12 mouse cellular contexts compared by ENCODE assay signal in the genomic region with DNA sequence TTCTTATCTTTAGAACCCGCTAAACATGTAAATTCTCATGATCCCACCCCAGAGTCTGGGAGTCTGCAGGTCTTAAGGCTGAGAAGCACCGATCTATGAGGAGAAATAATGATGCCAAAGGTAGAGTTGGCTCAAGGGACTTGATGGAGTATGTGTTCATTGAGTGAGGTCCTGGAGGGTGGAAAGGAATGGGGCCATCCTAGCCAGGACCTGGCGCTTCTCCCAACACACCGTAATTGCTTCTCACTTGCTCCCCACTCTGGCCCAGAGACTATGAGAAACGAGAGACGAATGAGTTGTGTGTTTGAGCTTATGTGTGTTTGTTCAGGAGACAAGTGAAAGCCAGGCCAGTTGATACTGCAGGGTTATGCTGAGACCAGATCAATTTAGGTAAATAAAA. TPM values are rescaled to one million over a fixed set of nuclear protein-coding genes. Genes with fewer than 3 reads are reported as not detected.
DNase-seq lines count a peak whose midpoint lies in the region; ATAC-seq and TF ChIP-seq lines count a peak whose summit lies in the region.
"Had no signal": no experiment of that assay in that cellular context is flagged by ENCODE, and none has a peak within 500 bp of the region (broad histone marks: within the 10 kb centered on the region; RNA-seq: fewer than 3 reads in every experiment).

No protein-coding gene starts in this region.

- 0 out of 2 replicates have a peak overlapping the region, but pooled peaks have one; percentile 83 for H3K4me2 ChIP-seq in forebrain, embryonic 15.5 days (replicated peaks)
- H3K4me2 ChIP-seq in forebrain, embryonic 12.5 days: no peak overlapping the region
- peak overlapping the region; percentile 99 for H3K4me2 ChIP-seq in kidney, postnatal 0 days (ENCODE audit: low read length)
- peak overlapping the region; percentile 95 for H3K4me2 ChIP-seq in hindbrain, postnatal 0 days (ENCODE audit: low read depth, low read length)
- peak overlapping the region; percentile 99 for H3K4me2 ChIP-seq in neural tube, embryonic 13.5 days

- ATAC-seq in forebrain, embryonic 15.5 days (replicated peaks): no peak
- ATAC-seq in forebrain, embryonic 12.5 days (ENCODE audit: low FRiP score): no peak
- no peak for ATAC-seq in kidney, postnatal 0 days (replicated peaks; ENCODE audit: low FRiP score, low read depth)
- no peak for ATAC-seq in hindbrain, postnatal 0 days
- no peak for ATAC-seq in neural tube, embryonic 13.5 days (ENCODE audit: low read depth)
- no peak for ATAC-seq in frontal cortex, adult (ENCODE audit: low TSS enrichment)
- ATAC-seq in activated CD4-positive, CD25-positive, alpha-beta regulatory T cell, adult 4 months: no peak
- ATAC-seq: Patski had no signal

- no peak overlapping the region for H3K27ac ChIP-seq in forebrain, embryonic 15.5 days (replicated peaks)
- H3K27ac ChIP-seq in forebrain, embryonic 12.5 days: no peak overlapping the region
- H3K27ac ChIP-seq in kidney, postnatal 0 days: no peak overlapping the region
- H3K27ac ChIP-seq in hindbrain, postnatal 0 days: no peak overlapping the region
- no peak overlapping the region for H3K27ac ChIP-seq in neural tube, embryonic 13.5 days (replicated peaks)

- H3K9me3 ChIP-seq in forebrain, embryonic 15.5 days: no peaks in the 10 kb centered on the region
- H3K9me3 ChIP-seq in forebrain, embryonic 12.5 days: no peaks in the 10 kb centered on the region
- no peaks in the 10 kb centered on the region for H3K9me3 ChIP-seq in kidney, postnatal 0 days (replicated peaks; ENCODE audit: low read length)
- no peaks in the 10 kb centered on the region for H3K9me3 ChIP-seq in hindbrain, postnatal 0 days (ENCODE audit: low read length)
- H3K9me3 ChIP-seq in neural tube, embryonic 13.5 days: no peaks in the 10 kb centered on the region

- H3K4me3 ChIP-seq in forebrain, embryonic 15.5 days: no peak overlapping the region
- no peak overlapping the region for H3K4me3 ChIP-seq in forebrain, embryonic 12.5 days (replicated peaks)
- no peak overlapping the region for H3K4me3 ChIP-seq in kidney, postnatal 0 days (replicated peaks; ENCODE audit: low read depth, low read length)
- no peak overlapping the region for H3K4me3 ChIP-seq in hindbrain, postnatal 0 days (ENCODE audit: low read length)
- 0 out of 2 replicates have a peak overlapping the region, but pooled peaks have one; percentile 97 for H3K4me3 ChIP-seq in neural tube, embryonic 13.5 days

- H3K36me3 ChIP-seq in forebrain, embryonic 15.5 days: no peaks in the 10 kb centered on the region
- H3K36me3 ChIP-seq in forebrain, embryonic 12.5 days (replicated peaks): no peaks in the 10 kb centered on the region
- no peaks in the 10 kb centered on the region for H3K36me3 ChIP-seq in kidney, postnatal 0 days (ENCODE audit: insufficient read depth, low read length)
- H3K36me3 ChIP-seq in hindbrain, postnatal 0 days (ENCODE audit: insufficient read depth, low read length): no peaks in the 10 kb centered on the region
- 0 out of 2 replicates have a peak, but pooled peaks cover 3% of the 10 kb centered on the region for H3K36me3 ChIP-seq in neural tube, embryonic 13.5 days

- no peak for DNase-seq in kidney, postnatal 0 days (ENCODE audit: low spot score)
- DNase-seq in kidney, postnatal 10 days: no peak
- no peak for DNase-seq in hindbrain, postnatal 0 days (ENCODE audit: low spot score)
- DNase-seq: adrenal gland, postnatal 25 days; heart, adult 18-20 months; layer of hippocampus, postnatal 36 days had no signal

- no peaks in the 10 kb centered on the region for H3K27me3 ChIP-seq in forebrain, embryonic 15.5 days
- no peaks in the 10 kb centered on the region for H3K27me3 ChIP-seq in forebrain, embryonic 12.5 days
- H3K27me3 ChIP-seq in kidney, postnatal 0 days (ENCODE audit: insufficient read depth, low read length): no peaks in the 10 kb centered on the region
- no peaks in the 10 kb centered on the region for H3K27me3 ChIP-seq in hindbrain, postnatal 0 days (ENCODE audit: insufficient read depth, low read length)
- no peaks in the 10 kb centered on the region for H3K27me3 ChIP-seq in neural tube, embryonic 13.5 days
- H3K27me3 ChIP-seq: Patski had no signal

- 84% methylated on average over 6 of the region's 6 CpGs for WGBS in forebrain, embryonic 15.5 days
- 88% methylated on average over 6 of the region's 6 CpGs for WGBS in forebrain, embryonic 12.5 days
- 69% methylated on average over 6 of the region's 6 CpGs for WGBS in kidney, postnatal 0 days
- WGBS in hindbrain, postnatal 0 days: 72% methylated on average over 6 of the region's 6 CpGs
- 80% methylated on average over 6 of the region's 6 CpGs for WGBS in neural tube, embryonic 13.5 days

- peaks cover 42% of the 10 kb centered on the region for H3K4me1 ChIP-seq in forebrain, embryonic 15.5 days
- H3K4me1 ChIP-seq in forebrain, embryonic 12.5 days: peaks cover 38% of the 10 kb centered on the region
- peaks cover 14% of the 10 kb centered on the region; the same call in 1 of the 2 replicates for H3K4me1 ChIP-seq in kidney, postnatal 0 days (replicated peaks; ENCODE audit: insufficient read depth, low read length)
- peaks cover 25% of the 10 kb centered on the region for H3K4me1 ChIP-seq in hindbrain, postnatal 0 days (ENCODE audit: insufficient read depth, low read length)
- H3K4me1 ChIP-seq in neural tube, embryonic 13.5 days (replicated peaks): peaks cover 53% of the 10 kb centered on the region

- TF ChIP-seq CTCF in kidney, postnatal 0 days (IDR thresholded peaks at IDR 0.05; ENCODE audit: low read depth): no peak
- TF ChIP-seq CTCF in hindbrain, postnatal 0 days (IDR thresholded peaks at IDR 0.05; ENCODE audit: low read depth): no peak

- no peak overlapping the region for H3K9ac ChIP-seq in forebrain, embryonic 15.5 days (replicated peaks)
- no peak overlapping the region for H3K9ac ChIP-seq in forebrain, embryonic 12.5 days
- 0 out of 2 replicates have a peak overlapping the region, but pooled peaks have one; percentile 31 for H3K9ac ChIP-seq in kidney, postnatal 0 days (ENCODE audit: low read depth, low read length)
- no peak overlapping the region for H3K9ac ChIP-seq in hindbrain, postnatal 0 days (replicated peaks; ENCODE audit: low read length)
- no peak overlapping the region for H3K9ac ChIP-seq in neural tube, embryonic 13.5 days

RNA-seq across cellular contexts. Expression of gene Bace1, which starts 3.1 kb away (rescaled TPM):
- polyA plus RNA-seq in forebrain, embryonic 15.5 days (2015; fragmentation: Nextera tagmentation; extraction: Ambion mirVana): 47.2 and 47.4 TPM in 2 replicates
- 35.4 and 36.5 TPM in 2 replicates for polyA plus RNA-seq in forebrain, embryonic 12.5 days (2016; fragmentation: Nextera tagmentation; extraction: Ambion mirVana)
- 26.5 and 29.1 TPM in 2 replicates for polyA plus RNA-seq in kidney, postnatal 0 days (2015; fragmentation: Nextera tagmentation; extraction: Ambion mirVana)
- 77.0 and 92.0 TPM in 2 replicates for total RNA-seq in hindbrain, postnatal 0 days (2014; rRNA removed)
- 39.3 TPM in 2 replicates for polyA plus RNA-seq in hindbrain, postnatal 0 days (2015; fragmentation: Nextera tagmentation; extraction: Ambion mirVana)
- polyA plus RNA-seq in neural tube, embryonic 13.5 days (2015; fragmentation: Nextera tagmentation; extraction: Ambion mirVana): 44.9 and 49.2 TPM in 2 replicates
- polyA plus RNA-seq in activated CD4-positive, CD25-positive, alpha-beta regulatory T cell, adult 4 months (2017; shearing (Covaris generic)): 10 to 100 TPM in 1 of 2 experiments, 1 to 10 TPM in 1; 8.0 to 10.0 TPM

RNA-seq across cellular contexts. Expression of gene Cep164, which starts 13.0 kb away (rescaled TPM):
- 14.5 and 18.2 TPM in 2 replicates for polyA plus RNA-seq in forebrain, embryonic 15.5 days (2015; fragmentation: Nextera tagmentation; extraction: Ambion mirVana)
- polyA plus RNA-seq in forebrain, embryonic 12.5 days (2016; fragmentation: Nextera tagmentation; extraction: Ambion mirVana): 16.3 and 17.7 TPM in 2 replicates
- 20.1 and 20.6 TPM in 2 replicates for polyA plus RNA-seq in kidney, postnatal 0 days (2015; fragmentation: Nextera tagmentation; extraction: Ambion mirVana)
- total RNA-seq in hindbrain, postnatal 0 days (2014; rRNA removed): 13.7 and 24.6 TPM in 2 replicates
- polyA plus RNA-seq in hindbrain, postnatal 0 days (2015; fragmentation: Nextera tagmentation; extraction: Ambion mirVana): 14.2 and 14.3 TPM in 2 replicates
- 13.8 and 15.2 TPM in 2 replicates for polyA plus RNA-seq in neural tube, embryonic 13.5 days (2015; fragmentation: Nextera tagmentation; extraction: Ambion mirVana)
- polyA plus RNA-seq in activated CD4-positive, CD25-positive, alpha-beta regulatory T cell, adult 4 months (2017; shearing (Covaris generic)): 1 to 10 TPM; 7.9 to 8.6 TPM
